Mouse (Mus musculus) kidney, adult 2 months (tissue): Measurements from ENCODE around the gene BC037034.

Source experiments
- CTCF ChIP-seq: fragments of 200-500 bp; conservative IDR thresholded peaks from 2 replicates; pipeline ENCODE4 v1.5.1; 2011; ENCODE audit warnings: low read depth, mild to moderate bottlenecking, control low read depth, low read length, moderate library complexity, mixed read lengths; ENCODE audit not compliant: insufficient read depth, insufficient read length
- POLR2A ChIP-seq: fragments of 200-500 bp; IDR thresholded peaks from one replicate; pipeline ENCODE4 v1.6.1; 2011; ENCODE audit warnings: low read depth, low read length, control low read depth

- no peak for TF ChIP-seq CTCF
- TF ChIP-seq POLR2A, result no peak
These were observed 4.8 kb downstream of the BC037034 start for GRCm38 (mm10) chr5:138258993-138259392.
